Mouse (Mus musculus) hindbrain, postnatal 0 days (tissue): ENCODE results near the gene Prr14l. TPM values are rescaled to one million over a fixed set of nuclear protein-coding genes. Genes with fewer than 3 reads are reported as not detected.
"Not testable (repeated sequence)": the region's sequence is repeated elsewhere in the genome, so short reads cannot be mapped to it uniquely, and the experiment has no call there.

ENCODE experiments used
- ATAC-seq: fragments of 200-750 bp; cut with Nextera tagmentation; 2 replicates; pipeline ENCODE4 v1.8.0; 2017; ENCODE audit warnings: mild to moderate bottlenecking, moderate TSS enrichment, moderate library complexity
- DNase-seq: peaks from one replicate; pipeline ENCODE4 v3.0.0-alpha.2; 2015; ENCODE audit warnings: low spot score
- H3K27ac ChIP-seq: fragments of 300-500 bp; sonication (generic); 2 replicates; pipeline ENCODE4 v1.5.1; 2014; ENCODE audit warnings: mild to moderate bottlenecking
- H3K27me3 ChIP-seq: fragments of 300-500 bp; sonication (generic); 2 replicates; pipeline ENCODE4 v1.6.1; 2014; ENCODE audit warnings: low read length, mixed read lengths; ENCODE audit not compliant: insufficient read depth
- H3K36me3 ChIP-seq: fragments of 300-500 bp; sonication (generic); 2 replicates; pipeline ENCODE4 v1.6.1; 2014; ENCODE audit warnings: low read length, mixed read lengths; ENCODE audit not compliant: insufficient read depth
- H3K4me1 ChIP-seq: fragments of 300-500 bp; sonication (generic); 2 replicates; pipeline ENCODE4 v1.6.1; 2014; ENCODE audit warnings: antibody characterized with exemption, low read length, mixed read lengths; ENCODE audit not compliant: insufficient read depth
- H3K4me2 ChIP-seq: fragments of 300-500 bp; sonication (generic); 2 replicates; pipeline ENCODE4 v1.6.1; 2014; ENCODE audit warnings: low read depth, mild to moderate bottlenecking, low read length, moderate library complexity, mixed read lengths
- H3K4me3 ChIP-seq: fragments of 300-500 bp; sonication (generic); 2 replicates; pipeline ENCODE4 v1.5.1; 2014; ENCODE audit warnings: low read length
- H3K9ac ChIP-seq: fragments of 300-500 bp; sonication (generic); replicated peaks from 2 replicates; pipeline ENCODE4 v1.6.1; 2014; ENCODE audit warnings: mild to moderate bottlenecking, low read length, moderate library complexity, mixed read lengths
- H3K9me3 ChIP-seq: fragments of 300-500 bp; sonication (generic); 2 replicates; pipeline ENCODE4 v1.6.1; 2016; ENCODE audit warnings: low read length, mixed read lengths
- CTCF ChIP-seq: IDR thresholded peaks from 2 replicates; pipeline ENCODE4 v1.5.1; 2016; ENCODE audit warnings: antibody characterized with exemption, control low read depth, low read depth
- WGBS: fragments of 180-500 bp; shearing (Covaris S2); extraction: QIAGEN DNeasy Blood & Tissue Kit; methylation state at CpG from one replicate; pipeline ENCODE4 v1.1.7; 2014; 5-methylcytosine and 5-hydroxymethylcytosine counted together
- polyA plus RNA-seq: library from polyadenylated mRNA; unstranded; fragments of >200 nt; fragmentation: Nextera tagmentation; extraction: Ambion mirVana; gene quantifications from 2 replicates; pipeline ENCODE4 v1.2.1, GENCODE M21; 2015
- total RNA-seq: library from RNA; depleted of rRNA; stranded (reverse); fragments of >200 nt; gene quantifications from 2 replicates; pipeline ENCODE4 v1.2.3, GENCODE M21; 2014

The Prr14l gene
- total and polyA plus RNA-seq, 2 experiments from 2014 or later = 14.4 to 23.8 TPM

DNA sequence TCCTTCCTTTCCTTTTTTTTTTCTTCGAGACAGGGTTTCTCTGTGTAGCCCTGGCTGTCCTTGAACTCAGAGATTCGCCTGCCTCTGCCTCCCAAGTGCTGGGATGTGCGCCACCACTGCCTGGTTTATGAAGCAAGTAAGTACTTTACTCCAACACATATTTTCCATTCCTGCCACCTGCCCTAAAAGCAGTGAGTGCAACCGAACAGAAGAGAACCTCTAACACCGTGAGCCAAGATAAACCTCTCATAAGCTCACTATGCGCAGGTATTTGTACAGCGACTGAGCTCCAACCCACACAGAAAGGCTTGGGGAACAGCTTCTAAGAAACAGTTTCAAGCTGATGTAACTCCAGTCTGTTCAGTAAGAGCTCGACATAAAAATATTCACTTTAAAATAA lies 97.9 kb downstream of the Prr14l start:
- ATAC-seq (no peak), DNase-seq (no peak)
- H3K4me3 ChIP-seq = no peak overlapping the region
- no peak overlapping the region for H3K9ac ChIP-seq
- H3K27me3 ChIP-seq = no peaks in the 10 kb centered on the region
- H3K27ac ChIP-seq = no peak overlapping the region
- no peaks in the 10 kb centered on the region for H3K36me3 ChIP-seq
- TF ChIP-seq CTCF = no peak
- no peak overlapping the region for H3K4me2 ChIP-seq
- H3K4me1 ChIP-seq = no peaks in the 10 kb centered on the region
- no peaks in the 10 kb centered on the region for H3K9me3 ChIP-seq
- 94% methylated on average over 8 of the region's 8 CpGs for WGBS

DNA sequence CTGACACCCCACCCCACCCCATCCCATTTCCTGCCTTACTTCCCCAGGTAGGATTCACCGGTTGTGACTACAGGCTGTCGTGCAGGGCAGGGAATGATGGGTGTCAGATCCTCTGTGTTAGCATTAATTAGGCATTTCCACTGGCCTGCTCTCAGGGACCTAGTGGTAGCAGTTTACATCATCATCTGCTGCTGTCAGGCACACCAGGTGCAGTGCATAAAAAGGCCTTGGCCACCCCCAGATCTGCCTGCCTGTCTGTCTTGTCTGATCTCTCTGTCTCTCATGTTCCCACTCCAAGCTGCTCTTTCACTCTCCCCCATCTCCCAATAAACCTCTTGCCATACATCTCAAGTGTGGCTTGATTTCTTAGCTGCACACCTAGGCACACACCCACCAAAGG lies 102.3 kb downstream of the Prr14l start:
- Histone ChIP-seq H3K9me3 (no peaks in the 10 kb centered on the region), H3K36me3 (no peaks in the 10 kb centered on the region), H3K4me1 (no peaks in the 10 kb centered on the region), H3K4me2 (no peak overlapping the region), H3K9ac (no peak overlapping the region), H3K27me3 (no peaks in the 10 kb centered on the region), H3K4me3 (no peak overlapping the region), H3K27ac (no peak overlapping the region)
- TF ChIP-seq CTCF = no peak
- DNase-seq = no peak
- 49% methylated on average over 2 of the region's 2 CpGs for WGBS
- no peak for ATAC-seq

GRCm38 (mm10) chr5:32748936-32749335 lies 105.1 kb downstream of the Prr14l start:
- H3K27ac ChIP-seq = no peak overlapping the region
- no peaks in the 10 kb centered on the region for H3K4me1 ChIP-seq
- no peaks in the 10 kb centered on the region for H3K9me3 ChIP-seq
- H3K36me3 ChIP-seq = no peaks in the 10 kb centered on the region
- ATAC-seq = no peak
- H3K4me2 ChIP-seq = no peak overlapping the region
- TF ChIP-seq CTCF = no peak
- no peak overlapping the region for H3K9ac ChIP-seq
- 91% methylated on average over 6 of the region's 6 CpGs for WGBS
- no peak overlapping the region for H3K4me3 ChIP-seq
- DNase-seq = no peak
- no peaks in the 10 kb centered on the region for H3K27me3 ChIP-seq

GRCm38 (mm10) chr5:32747650-32748375 lies 106.2 kb downstream of the Prr14l start:
- ATAC-seq (peak; percentile 61), DNase-seq (peak; percentile 76)
- WGBS = 64% methylated on average over 6 of the region's 6 CpGs
- Histone ChIP-seq H3K4me2 (no peak overlapping the region), H3K27me3 (no peaks in the 10 kb centered on the region), H3K9me3 (no peaks in the 10 kb centered on the region), H3K4me3 (no peak overlapping the region), H3K27ac (no peak overlapping the region), H3K9ac (no peak overlapping the region), H3K4me1 (no peaks in the 10 kb centered on the region), H3K36me3 (no peaks in the 10 kb centered on the region)
- TF ChIP-seq CTCF = peak; percentile 83

GRCm38 (mm10) chr5:32745705-32746655 lies 108.1 kb downstream of the Prr14l start:
- Histone ChIP-seq H3K9me3 (no peaks in the 10 kb centered on the region), H3K27ac (peak overlapping the region; percentile 70), H3K27me3 (no peaks in the 10 kb centered on the region), H3K4me3 (peak overlapping the region; percentile 22), H3K4me2 (peak overlapping the region; percentile 43), H3K9ac (no peak overlapping the region), H3K36me3 (no peaks in the 10 kb centered on the region), H3K4me1 (peaks cover 6% of the 10 kb centered on the region; the same call in 1 of the 2 replicates)
- ATAC-seq = peak; percentile 68
- peak; percentile 65 for DNase-seq
- WGBS = 8% methylated on average over 10 of the region's 10 CpGs
- peak; percentile 16; the same call in 1 of the 2 replicates for TF ChIP-seq CTCF

- DNase-seq (peak; percentile 76), ATAC-seq (peak; percentile 46)
- Histone ChIP-seq H3K9me3 (no peaks in the 10 kb centered on the region), H3K27ac (peak overlapping the region; percentile 79), H3K27me3 (no peaks in the 10 kb centered on the region), H3K9ac (no peak overlapping the region), H3K36me3 (no peaks in the 10 kb centered on the region), H3K4me3 (no peak overlapping the region), H3K4me1 (peaks cover 6% of the 10 kb centered on the region; the same call in 1 of the 2 replicates), H3K4me2 (peak overlapping the region; percentile 21; the same call in 1 of the 2 replicates)
- 34% methylated on average over 9 of the region's 9 CpGs for WGBS
- peak; percentile 73 for TF ChIP-seq CTCF
Observed at GRCm38 (mm10) chr5:32742149-32742548, 111.9 kb downstream of the Prr14l start.

DNA sequence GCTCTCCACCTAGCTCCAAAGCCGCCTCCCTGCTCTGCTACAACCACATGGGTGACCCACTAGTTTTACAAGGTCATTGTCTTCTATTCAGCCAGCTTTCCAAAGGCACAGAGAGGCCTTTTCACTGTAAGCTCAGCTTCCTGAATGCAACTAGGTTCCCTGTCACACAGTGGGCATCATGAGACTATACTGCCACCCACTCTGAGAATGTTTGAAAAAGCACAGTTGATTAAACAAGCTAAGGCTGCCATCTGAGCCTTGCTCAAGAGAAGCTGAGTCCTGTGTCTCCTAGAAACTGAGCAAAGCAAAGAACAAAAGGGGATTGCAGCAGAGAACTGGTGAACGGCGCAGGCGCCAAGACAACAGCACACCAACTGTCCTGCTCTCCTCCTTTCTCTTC lies 112.7 kb downstream of the Prr14l start:
- not testable (repeated sequence) for H3K9me3 ChIP-seq, H3K4me3 ChIP-seq, H3K9ac ChIP-seq, H3K4me2 ChIP-seq, H3K36me3 ChIP-seq, H3K27me3 ChIP-seq, H3K4me1 ChIP-seq
- peak; percentile 72 for ATAC-seq
- H3K27ac ChIP-seq = peak overlapping the region; percentile 79
- DNase-seq = peak; percentile 27
- 45% methylated on average over 4 of the region's 4 CpGs for WGBS

GRCm38 (mm10) chr5:32740850-32741249 lies 113.2 kb downstream of the Prr14l start:
- not testable (repeated sequence) for ATAC-seq, H3K9me3 ChIP-seq, H3K9ac ChIP-seq, H3K4me2 ChIP-seq, H3K4me3 ChIP-seq, H3K36me3 ChIP-seq, H3K27me3 ChIP-seq, H3K4me1 ChIP-seq
- peak; percentile 12 for DNase-seq
- 56% methylated on average over 8 of the region's 8 CpGs for WGBS
- H3K27ac ChIP-seq = peak overlapping the region; percentile 79
